Mouse (Mus musculus): ENCODE results near the gene Klhl18.
"Not testable (repeated sequence)": the region's sequence is repeated elsewhere in the genome, so short reads cannot be mapped to it uniquely, and the experiment has no call there.

Gene Klhl18

DNA sequence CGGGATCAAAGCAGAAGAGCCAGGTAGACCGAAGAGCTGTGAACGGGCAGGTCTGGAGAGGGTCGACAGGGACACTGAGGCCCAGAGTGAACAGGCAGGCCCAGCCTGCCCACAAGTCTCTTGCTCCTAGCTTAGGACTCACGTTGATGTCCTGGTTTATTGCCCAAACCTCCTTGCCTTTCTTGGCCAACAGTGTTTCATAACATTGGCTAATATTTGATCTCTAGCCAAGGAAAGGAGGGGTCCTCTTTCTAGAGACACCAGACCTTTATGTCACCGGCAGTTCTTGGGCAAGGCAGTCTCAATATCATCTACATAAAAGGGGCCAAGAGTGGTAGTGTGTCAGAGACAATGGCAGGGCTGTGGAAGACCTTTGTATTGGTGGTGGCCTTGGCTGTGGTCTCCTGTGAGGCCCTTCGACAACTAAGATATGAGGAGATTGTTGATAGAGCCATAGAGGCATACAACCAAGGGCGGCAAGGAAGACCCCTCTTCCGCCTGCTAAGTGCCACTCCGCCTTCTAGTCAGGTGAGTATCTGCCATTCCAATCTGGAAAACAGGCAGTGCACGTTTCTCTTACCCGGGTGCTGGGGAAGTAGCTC is 56.9 kb downstream of the Klhl18 start, which contains the start of gene Ngp:
TSS of gene Ngp (plus strand) at position 237 of the 602 bp plus-strand sequence.
- no peak for DNase-seq

DNA sequence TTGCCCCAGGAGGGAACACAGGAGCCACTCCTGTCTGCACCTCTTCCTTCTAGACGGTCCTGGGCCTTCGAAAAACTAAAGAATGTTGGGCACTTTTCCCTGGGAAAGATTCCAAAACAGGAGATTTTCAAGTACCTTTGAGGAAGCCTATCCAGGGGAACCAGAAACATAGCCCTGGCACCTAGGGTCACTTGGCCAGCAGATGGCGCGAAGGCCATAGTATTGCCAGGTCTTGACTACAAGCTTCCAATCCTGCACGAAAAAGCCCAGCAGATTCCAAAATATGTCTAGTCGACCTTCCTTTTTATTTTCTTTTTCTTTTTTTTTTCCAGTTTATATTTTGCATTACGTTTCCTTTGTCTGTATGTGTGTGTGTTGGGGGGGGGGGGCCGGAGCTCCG is 62.7 kb downstream of the Klhl18 start:
- no peak for DNase-seq

DNA sequence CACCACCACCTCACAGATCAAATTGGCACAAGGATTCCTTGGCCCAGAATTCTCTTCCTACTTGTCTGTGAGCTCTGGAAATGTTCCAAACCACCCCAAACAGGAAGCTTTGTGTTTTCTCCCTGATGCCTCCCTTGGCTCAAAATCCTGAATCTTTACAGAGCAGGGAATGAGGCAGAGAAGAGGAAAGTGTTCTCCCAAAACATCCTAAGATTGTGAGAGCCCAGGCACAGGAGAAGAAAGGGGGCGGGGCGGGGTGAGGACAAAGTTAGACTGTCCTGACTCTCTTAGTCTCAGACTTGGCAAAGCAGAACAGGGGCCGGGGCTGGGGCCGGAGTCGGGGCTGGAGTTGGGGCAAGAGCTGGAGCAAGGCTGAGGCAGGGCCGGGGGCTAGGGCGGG is 63.6 kb downstream of the Klhl18 start:
- no peak for DNase-seq

DNA sequence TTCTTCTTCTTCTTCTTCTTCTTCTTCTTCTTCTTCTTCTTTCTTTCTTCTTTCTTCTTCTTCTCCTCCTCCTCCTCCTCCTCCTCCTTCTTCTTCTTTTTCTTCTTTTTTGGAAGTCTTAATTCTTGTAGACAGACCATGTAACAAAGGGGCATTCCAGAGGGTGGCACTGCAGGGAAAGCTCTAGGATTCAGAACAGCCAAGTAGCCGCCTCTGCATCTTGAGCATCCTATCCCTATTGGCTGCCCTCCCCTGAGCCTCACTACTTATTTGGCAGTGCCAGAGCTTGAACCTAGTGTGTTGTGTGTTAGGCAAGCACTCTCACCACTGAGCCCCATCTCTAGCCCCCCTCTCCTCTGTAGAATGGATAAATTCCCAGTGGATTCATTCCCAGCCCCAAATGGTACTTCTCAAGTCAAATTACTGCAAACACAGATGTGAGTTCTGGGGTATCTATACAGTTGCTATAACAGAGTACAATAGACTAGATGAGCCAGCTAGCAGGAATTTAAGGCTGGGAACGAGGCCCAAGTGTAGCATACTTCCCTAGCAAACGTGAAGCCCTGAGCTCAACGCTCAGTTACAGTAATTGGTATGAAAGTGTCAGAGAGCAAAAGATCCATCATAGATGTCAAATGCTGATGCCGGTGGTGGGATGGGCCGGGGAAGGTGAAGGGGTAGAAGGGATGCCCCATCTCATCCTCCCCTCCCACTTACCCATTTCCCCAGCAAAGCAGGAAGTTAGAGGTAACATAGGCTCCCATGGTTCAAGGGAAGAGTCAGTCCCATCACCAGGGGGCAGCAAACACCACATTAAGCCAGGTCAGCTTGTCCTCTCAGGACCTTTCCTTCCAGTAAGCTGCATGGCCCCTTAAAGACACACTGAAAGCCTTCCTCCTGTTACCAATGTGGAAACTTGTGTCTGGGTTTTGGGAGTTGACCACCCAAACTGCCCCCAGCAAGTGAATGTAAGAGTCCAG is 65.3 kb downstream of the Klhl18 start:
- peak; percentile 53 for DNase-seq

DNA sequence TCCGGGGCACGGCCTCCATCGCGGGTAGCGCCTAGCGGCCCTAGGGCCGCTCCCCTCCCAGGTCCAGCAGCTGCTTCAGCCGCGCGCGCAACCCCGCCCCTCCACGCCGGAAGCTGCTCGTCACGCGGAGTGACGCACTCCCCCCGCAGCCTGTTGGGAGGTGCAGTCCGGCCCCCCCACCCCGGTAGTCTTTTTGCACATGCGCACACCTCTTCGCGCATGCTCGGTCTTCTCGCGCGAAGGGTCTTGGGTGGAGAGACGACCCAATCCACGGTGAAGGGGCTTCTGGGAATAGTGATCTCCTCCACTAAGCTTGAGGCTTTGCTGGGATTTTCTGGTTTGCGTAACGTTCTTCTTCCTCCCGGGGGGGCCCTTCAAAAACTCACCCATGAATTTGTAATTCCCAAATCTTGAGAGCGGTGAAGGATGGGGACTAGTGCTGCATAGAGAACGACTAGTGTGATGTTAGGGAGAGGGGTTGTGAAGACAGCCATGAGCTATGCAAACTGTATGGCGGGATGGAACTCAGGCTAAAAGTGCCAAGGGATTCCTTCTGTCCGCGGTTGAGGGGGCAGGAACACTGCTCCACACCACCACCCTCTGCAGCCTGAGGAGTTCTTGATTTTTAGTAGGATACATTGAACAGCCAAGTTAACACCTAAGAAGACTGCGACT is 68.3 kb downstream of the Klhl18 start, which contains the start of gene Ptpn23:
TSS of gene Ptpn23 (minus strand) at position 115 of the 675 bp plus-strand sequence.
- peak; percentile 93 for DNase-seq

DNA sequence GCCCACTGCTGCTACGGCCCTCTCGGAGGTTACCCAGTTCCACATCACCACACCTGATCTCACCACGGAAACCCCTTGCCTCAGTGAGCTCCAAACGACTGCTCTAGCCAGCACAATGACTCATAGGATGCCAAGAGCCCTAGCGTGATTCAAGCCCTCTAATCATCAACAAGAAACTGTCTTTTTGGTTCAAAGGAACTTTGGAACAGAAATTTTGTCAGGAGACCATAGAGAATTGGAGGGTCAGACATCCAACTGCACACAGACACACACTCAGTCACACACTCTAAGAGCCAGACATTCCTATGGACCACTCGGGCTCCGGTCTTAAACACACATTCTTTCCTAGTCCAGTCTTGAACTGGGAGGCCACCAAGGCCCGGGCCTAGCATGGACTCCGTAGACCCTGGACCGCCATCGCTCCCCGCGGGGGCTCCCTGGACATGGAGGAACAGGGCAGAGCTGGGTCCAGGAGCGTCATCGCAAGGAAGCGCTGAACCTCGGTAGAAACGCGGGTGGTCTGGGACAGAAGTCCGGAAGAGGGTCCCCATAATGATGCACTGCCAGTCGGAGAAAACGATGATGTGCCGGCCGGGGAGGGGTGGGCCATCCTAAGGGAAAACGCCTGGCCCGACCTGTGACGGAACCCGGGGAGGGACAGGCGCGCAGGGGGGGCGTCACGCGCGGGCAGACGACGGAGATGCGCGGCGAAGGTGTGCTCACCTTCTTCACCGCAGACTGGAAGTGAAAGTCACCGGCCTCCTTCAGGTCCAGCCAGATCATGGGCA is 69.0 kb downstream of the Klhl18 start:
- no peak for DNase-seq

DNA sequence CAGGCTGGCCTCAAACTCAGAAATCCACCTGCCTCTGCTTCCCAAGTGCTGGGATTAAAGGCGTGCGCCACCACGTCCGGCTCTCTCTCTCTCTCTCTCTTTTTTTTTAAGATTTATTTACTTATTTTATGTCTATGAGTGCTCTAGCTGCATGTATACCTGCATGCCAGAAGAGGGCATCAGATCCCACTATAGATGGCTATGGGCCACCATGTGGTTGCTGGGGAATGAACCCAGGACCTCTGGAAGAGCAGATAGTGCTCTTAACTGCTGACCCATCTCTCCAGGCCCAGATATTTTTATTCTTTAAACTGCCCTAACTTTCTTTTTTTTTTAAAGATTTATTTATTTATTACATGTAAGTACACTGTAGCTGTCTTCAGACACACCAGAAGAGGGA is 73.3 kb downstream of the Klhl18 start:
- not testable (repeated sequence) for DNase-seq

DNA sequence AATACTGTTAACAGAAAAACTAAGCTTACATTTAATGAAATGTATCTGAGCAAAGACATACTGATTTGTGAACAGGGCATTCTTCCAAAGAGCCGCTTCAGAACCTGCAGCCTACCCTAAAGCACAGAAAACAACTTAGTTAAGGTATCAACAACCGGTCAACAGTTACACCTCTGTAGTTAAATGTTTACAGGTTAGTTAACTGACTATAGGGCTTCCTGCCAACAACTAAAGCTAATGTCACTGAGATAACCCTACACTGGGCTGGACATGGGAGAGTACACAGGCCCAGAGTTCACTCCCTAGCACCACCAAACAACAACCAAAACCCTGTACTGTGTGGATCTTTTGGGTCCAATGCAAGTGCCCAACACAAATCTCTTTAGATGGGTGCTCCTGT is 73.8 kb downstream of the Klhl18 start:
- DNase-seq: no peak

DNA sequence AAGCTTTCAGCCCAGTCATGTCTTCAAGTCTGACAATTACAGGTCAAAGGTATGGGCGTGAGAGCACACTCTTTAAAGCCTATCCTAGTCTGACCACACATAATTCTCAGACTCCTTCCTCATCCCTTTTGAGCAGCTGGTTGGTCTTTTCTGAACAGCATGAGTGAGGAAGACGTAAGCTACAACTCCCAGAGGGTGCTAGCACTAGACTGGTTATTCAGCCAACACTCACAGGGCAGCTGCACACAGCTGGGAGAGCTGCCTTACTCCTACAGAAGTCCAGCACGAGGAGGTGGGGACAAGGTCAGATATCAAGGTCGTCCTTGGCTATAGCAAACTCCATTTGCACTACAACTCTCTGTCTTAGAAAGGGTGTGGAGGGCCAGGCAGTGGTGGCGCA is 75.8 kb downstream of the Klhl18 start:
- no peak for DNase-seq

DNA sequence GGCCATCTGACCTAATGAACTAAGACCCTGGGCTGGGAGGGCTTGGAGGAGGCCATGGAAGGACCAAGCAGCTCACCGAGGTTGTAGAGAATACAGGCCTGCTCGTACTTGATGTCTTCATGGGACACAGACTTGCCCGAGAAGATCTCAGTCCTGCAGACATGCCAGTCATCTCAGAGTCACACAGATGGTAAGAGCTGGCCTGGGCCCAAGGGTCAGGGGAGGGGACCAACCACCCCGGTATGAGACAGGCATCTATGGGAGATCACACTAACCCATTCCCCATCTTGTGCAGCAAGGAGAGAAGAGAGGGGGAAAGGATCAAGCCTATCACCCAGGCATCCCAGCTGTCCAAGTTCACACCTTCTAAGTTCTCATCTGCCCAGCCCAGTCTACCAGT is 83.2 kb downstream of the Klhl18 start:
- no peak for DNase-seq

DNA sequence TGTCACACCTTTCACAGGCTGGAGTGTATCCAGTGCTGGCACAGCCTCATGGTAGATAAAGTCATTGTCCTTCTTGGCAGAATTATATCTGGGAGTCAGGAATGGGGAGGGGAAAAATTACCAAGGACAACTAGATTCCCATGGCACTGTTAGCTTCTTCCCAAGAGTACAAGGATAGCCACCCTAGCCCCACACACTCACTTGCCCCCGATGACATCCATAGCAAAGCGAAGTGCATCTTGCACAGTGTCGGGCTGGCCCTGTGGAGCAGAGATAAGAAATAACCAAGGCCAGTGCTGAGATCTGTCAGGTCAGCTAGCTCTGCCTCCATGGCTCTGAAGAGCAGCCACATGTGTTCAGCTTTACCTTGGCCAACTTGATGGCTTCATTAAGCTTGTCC is 85.7 kb downstream of the Klhl18 start:
- DNase-seq: no peak

DNA sequence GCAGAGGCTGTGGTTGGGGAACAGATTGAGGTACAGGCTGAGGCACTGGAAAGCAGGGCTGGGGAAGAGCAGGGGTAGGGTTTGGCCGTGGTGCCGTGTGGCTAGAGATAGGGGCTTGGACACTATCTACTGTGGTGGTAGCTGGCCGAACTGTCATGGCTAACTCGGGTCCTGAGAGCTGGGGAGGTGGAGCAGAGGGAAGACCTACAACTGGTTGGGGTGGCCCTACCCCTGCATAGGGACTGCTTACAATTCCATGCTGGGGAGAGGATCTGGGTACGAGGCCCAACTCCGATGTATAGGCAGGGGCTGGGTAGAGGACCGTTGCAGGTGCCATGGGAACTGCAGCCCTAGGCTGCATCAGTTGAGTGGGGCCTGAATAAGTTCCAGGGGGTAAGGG is 88.5 kb downstream of the Klhl18 start:
- no peak for DNase-seq

DNA sequence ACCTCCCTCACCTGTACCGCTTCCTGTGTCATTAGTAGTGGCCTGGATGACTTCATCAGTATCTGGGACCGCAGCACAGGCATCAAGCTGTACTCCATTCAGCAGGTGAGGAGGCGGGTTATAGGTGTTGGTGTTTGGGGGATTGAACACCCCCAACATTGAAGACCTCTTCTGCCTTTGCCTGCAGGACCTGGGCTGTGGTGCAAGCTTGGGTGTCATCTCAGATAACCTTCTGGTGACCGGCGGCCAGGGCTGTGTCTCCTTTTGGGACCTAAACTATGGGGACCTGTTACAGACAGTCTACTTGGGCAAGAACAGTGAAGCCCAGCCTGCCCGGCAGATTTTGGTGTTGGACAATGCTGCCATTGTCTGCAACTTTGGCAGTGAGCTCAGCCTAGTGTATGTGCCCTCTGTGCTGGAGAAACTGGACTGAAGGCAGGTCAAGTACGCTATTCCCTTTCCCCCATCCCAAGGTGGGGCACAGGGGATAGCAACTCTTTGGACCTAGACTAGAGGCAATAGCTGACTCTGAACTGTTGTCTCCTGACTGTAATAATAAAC is 92.0 kb downstream of the Klhl18 start:
- DNase-seq: no peak

DNA sequence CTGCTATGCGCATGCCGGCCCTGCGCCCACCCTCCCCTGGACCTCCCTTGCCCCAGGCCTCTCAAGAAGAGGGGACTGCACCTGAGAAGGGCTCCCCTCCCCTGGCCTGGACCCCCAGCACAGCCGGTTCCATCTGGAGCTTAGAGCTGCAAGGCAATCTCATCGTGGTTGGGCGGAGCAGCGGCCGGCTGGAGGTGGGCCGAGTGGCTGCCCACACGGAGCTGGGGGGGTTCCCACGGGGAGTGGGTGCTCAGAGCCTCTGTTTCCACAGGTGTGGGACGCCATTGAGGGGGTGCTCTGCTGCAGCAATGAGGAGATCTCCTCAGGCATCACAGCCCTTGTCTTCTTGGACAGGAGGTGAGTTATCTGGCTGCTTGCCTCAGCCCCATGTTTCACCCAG is 95.2 kb downstream of the Klhl18 start:
- DNase-seq: no peak

DNA sequence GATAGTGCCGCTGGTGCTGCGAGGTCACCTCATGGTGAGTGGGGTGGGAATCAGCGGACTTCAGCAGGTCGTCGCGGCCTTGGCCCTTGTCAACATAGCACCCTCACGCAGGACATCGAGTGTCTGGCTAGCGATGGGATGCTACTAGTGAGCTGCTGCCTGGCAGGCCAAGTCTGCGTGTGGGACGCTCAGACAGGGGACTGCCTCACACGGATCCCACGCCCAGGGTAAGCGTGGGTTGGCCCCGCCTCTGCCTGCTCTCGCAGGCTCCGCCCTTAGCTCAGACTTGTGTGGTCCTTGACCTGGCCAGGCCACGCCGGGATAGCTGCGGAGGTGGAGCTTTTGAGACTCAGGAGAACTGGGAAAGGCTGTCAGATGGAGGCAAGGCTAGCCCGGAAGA is 95.8 kb downstream of the Klhl18 start:
- DNase-seq: no peak

DNA sequence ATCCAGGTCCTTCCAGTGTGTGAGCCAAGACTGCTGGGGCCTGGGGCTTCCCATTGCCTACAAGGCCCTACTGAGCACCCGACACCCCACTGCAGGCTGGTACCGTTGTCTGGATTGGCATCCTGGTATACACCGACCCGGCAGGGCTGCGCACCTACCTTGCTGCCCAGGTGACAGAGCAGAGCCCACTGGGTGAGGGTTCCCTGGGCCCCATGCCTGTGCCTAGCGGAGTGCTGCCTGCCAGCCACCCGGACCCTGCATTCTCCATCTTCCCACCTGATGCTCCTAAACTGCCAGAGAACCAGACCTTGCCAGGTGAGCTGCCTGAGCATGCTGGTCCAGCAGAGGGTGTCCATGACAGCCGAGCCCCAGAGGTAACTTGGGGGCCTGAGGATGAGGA is 97.1 kb downstream of the Klhl18 start:
- no peak for DNase-seq

DNA sequence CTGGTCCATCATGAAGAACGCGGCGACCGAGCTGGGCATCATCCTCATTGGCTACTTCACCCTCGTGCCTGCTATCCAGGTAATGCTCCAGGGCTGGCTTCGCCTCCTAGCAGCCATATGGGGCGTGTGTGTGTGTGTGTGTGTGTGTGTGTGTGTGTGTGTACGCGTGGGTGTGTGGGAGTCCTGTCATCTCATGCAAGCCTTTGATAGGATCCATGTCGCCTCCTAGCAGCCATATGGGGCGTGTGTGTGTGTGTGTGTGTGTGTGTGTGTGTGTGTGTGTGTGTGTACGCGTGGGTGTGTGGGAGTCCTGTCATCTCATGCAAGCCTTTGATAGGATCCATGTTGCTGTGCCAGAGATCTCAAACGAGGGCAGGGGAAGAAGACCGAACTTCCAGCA is 98.8 kb downstream of the Klhl18 start:
- DNase-seq: not testable (repeated sequence)
